16 mouse cellular contexts compared by ENCODE assay signal in genomic region chr1:84102052-84102451, GRCm38 (mm10).
DNase-seq lines count a peak whose midpoint lies in the region; TF ChIP-seq lines count a peak whose summit lies in the region.
"Had no signal": no experiment of that assay in that cellular context is flagged by ENCODE, and none has a peak within 500 bp of the region (broad histone marks: within the 10 kb centered on the region; RNA-seq: fewer than 3 reads in every experiment).

No protein-coding gene starts in this region.

- peak; percentile 46 for TF ChIP-seq CTCF in gastrocnemius, adult 2 months (IDR thresholded peaks at IDR 0.05)
- peak; percentile 50 for TF ChIP-seq CTCF in left cerebral cortex, adult 2 months (IDR thresholded peaks at IDR 0.05)

- no peak overlapping the region for H3K4me3 ChIP-seq in gastrocnemius, adult 2 months
- H3K4me3 ChIP-seq in left cerebral cortex, adult 2 months, result no peak overlapping the region
- H3K4me3 ChIP-seq: embryonic facial prominence, embryonic 13.5 days; forebrain, embryonic 13.5 days; limb, embryonic 12.5 days; stomach, embryonic 15.5 days had no signal

- H3K27ac ChIP-seq in gastrocnemius, adult 2 months, result no peak overlapping the region
- H3K27ac ChIP-seq in left cerebral cortex, adult 2 months, result no peak overlapping the region
- H3K27ac ChIP-seq: embryonic facial prominence, embryonic 13.5 days; forebrain, embryonic 13.5 days; limb, embryonic 12.5 days; macrophage; stomach, embryonic 15.5 days had no signal

- DNase-seq in gastrocnemius, adult 2 months, result no peak
- no peak for DNase-seq in gastrocnemius, adult 18-20 months (ENCODE audit: low spot score)
- no peak for DNase-seq in left cerebral cortex, adult 2 months (ENCODE audit: extremely low spot score in 1 of 2, low spot score in 2 of 2)
- DNase-seq in left cerebral cortex, adult 9 months (ENCODE audit: low spot score in 2 of 2), result no peak
- peak; percentile 46 for DNase-seq in ES-CJ7 (ENCODE audit: low read depth, low spot score)
- peak; percentile 30 for DNase-seq in embryo, embryonic 10 days (ENCODE audit: low spot score)
- no peak for DNase-seq in testis, postnatal 10 days (ENCODE audit: low spot score)
- no peak for DNase-seq in urinary bladder, adult 18-20 months (ENCODE audit: low spot score in 2 of 2)
- DNase-seq: gastrocnemius, postnatal 36 days; kidney, adult 11 months; right cerebral cortex, postnatal 14 days had no signal

- intact Hi-C loops in gastrocnemius, adult 2 months (cut with DNase I), result no loop called here
- intact Hi-C loops in left cerebral cortex, adult 2 months (cut with DNase I), result loop anchor here (5.0 kb wide), 1 partner anchor 355 kb away; no protein-coding TSS in a partner anchor

Comparison
In these comparisons a context has a peak if more than half of its experiments do, and no peak if none do; other contexts are left out.
1. DNase-seq: peak in ES-CJ7 (single experiment) and embryo, embryonic 10 days (single experiment); none in gastrocnemius, adult 2 months (single experiment), gastrocnemius, adult 18-20 months (single experiment), left cerebral cortex, adult 2 months (0 of 2), left cerebral cortex, adult 9 months (0 of 2), testis, postnatal 10 days (single experiment) and urinary bladder, adult 18-20 months (0 of 2).